In the genomic region with DNA sequence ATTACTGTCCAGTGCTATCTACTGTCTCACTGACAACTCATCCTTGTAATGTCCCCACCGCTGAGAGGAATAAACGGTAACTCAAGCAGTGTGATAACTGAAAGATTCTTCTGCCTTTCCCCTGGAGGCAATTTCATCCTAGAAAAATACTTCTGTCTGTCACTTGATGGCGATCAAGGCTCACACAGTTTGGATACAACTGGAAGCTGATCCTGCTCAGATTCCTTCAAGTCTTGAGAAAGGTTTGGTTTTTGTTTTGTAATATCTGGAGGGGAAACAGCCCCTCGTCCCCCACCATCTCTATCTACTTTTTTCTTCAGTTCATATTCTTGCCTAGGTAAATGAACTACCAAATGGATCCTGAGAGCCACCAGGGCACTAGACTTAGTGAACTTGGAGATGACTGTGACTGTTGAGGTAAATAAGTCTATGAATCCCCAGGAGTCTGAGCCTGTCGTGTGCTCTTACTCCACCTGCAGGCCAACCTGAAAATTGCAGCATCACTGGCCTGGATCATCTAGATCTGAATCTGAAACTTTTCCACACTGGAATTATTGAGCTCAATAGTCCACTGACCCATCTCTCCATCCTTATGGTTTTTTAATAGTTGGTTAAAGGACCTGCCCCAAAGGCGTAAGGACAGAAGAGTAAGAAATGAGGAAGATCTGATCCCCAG, we compare ENCODE assay signal across 9 mouse cellular contexts. TPM values are rescaled to one million over a fixed set of nuclear protein-coding genes. Genes with fewer than 3 reads are reported as not detected.
A peak's percentile ranks its signal among the peaks of the same experiment; 100 is the strongest.
DNase-seq lines count a peak whose midpoint lies in the region; ATAC-seq and TF ChIP-seq lines count a peak whose summit lies in the region.
"Had no signal": no experiment of that assay in that cellular context is flagged by ENCODE, and none has a peak within 500 bp of the region (broad histone marks: within the 10 kb centered on the region; RNA-seq: fewer than 3 reads in every experiment).

No protein-coding gene starts in this region.

- no peak overlapping the region for H3K4me2 ChIP-seq in forebrain, postnatal 0 days (ENCODE audit: low read depth)
- no peak overlapping the region for H3K4me2 ChIP-seq in forebrain, embryonic 12.5 days

- peak; percentile 57 for TF ChIP-seq CTCF in forebrain, postnatal 0 days (IDR thresholded peaks at IDR 0.05; ENCODE audit: low read depth)

- no peak overlapping the region for H3K4me3 ChIP-seq in forebrain, postnatal 0 days (ENCODE audit: low read depth, low read length)
- H3K4me3 ChIP-seq in forebrain, embryonic 12.5 days (replicated peaks), result no peak overlapping the region

- no peaks in the 10 kb centered on the region for H3K27me3 ChIP-seq in forebrain, postnatal 0 days (ENCODE audit: insufficient read depth, low read length)
- 0 out of 2 replicates have a peak, but pooled peaks cover 3% of the 10 kb centered on the region for H3K27me3 ChIP-seq in forebrain, embryonic 12.5 days

- H3K27ac ChIP-seq in forebrain, postnatal 0 days (ENCODE audit: low read depth, low read length), result no peak overlapping the region
- H3K27ac ChIP-seq in forebrain, embryonic 12.5 days, result no peak overlapping the region

- H3K36me3 ChIP-seq in forebrain, postnatal 0 days (ENCODE audit: insufficient read depth), result no peaks in the 10 kb centered on the region
- no peaks in the 10 kb centered on the region for H3K36me3 ChIP-seq in forebrain, embryonic 12.5 days (replicated peaks)

- H3K4me1 ChIP-seq in forebrain, postnatal 0 days (ENCODE audit: insufficient read depth), result peaks cover 4% of the 10 kb centered on the region; the same call in 1 of the 2 replicates
- H3K4me1 ChIP-seq in forebrain, embryonic 12.5 days, result no peaks in the 10 kb centered on the region

- no peaks in the 10 kb centered on the region for H3K9me3 ChIP-seq in forebrain, postnatal 0 days (ENCODE audit: low read length)
- no peaks in the 10 kb centered on the region for H3K9me3 ChIP-seq in forebrain, embryonic 12.5 days

- ATAC-seq in forebrain, postnatal 0 days, result peak; percentile 20; the same call in 1 of the 2 replicates
- no peak for ATAC-seq in forebrain, embryonic 12.5 days (ENCODE audit: low FRiP score)
- ATAC-seq in megakaryocyte progenitor cell, adult 5-6 weeks (replicated peaks; ENCODE audit: poor library complexity), result peak; percentile 78

- DNase-seq in forebrain, postnatal 0 days, result peak; percentile 65
- DNase-seq in right cerebral cortex, postnatal 14 days, result peak; percentile 28
- no peak for DNase-seq in right cerebral cortex, postnatal 36 days (ENCODE audit: low spot score in 2 of 2)
- peak; percentile 19 for DNase-seq in c-Kit-positive CD71-positive TER-119-positive erythroid progenitor cells, embryonic 14.5 days (ENCODE audit: low spot score)
- peak; percentile 54 for DNase-seq in kidney, postnatal 10 days
- DNase-seq in ovary, postnatal 10 days (ENCODE audit: low spot score), result no peak

- no peak overlapping the region for H3K9ac ChIP-seq in forebrain, postnatal 0 days
- H3K9ac ChIP-seq in forebrain, embryonic 12.5 days, result no peak overlapping the region

- 55% methylated on average over 6 of the region's 6 CpGs for WGBS in forebrain, postnatal 0 days
- WGBS in forebrain, embryonic 12.5 days, result 52% methylated on average over 6 of the region's 6 CpGs

RNA-seq across cellular contexts. Expression of a gene that starts 30.4 kb away (rescaled TPM):
- total RNA-seq in forebrain, postnatal 0 days (2014; rRNA removed), result 1.2 and 1.7 TPM in 2 replicates
- polyA plus RNA-seq in forebrain, postnatal 0 days (2015; fragmentation: Nextera tagmentation; extraction: Ambion mirVana), result 0.10 TPM in 1 of 2 replicates, not detected in the other
- 0.13 TPM in 1 of 2 replicates, not detected in the other for polyA plus RNA-seq in forebrain, embryonic 12.5 days (2016; fragmentation: Nextera tagmentation; extraction: Ambion mirVana)
- not detected in 2 replicates for total RNA-seq in megakaryocyte progenitor cell, adult 5-6 weeks (2015)
- total RNA-seq in megakaryocyte progenitor cell, adult 5-6 weeks (2017), result not detected in 2 replicates
- total RNA-seq: neutrophil, adult 5-6 weeks had no signal

Comparison
In these comparisons a context has a peak if more than half of its experiments do, and no peak if none do; other contexts are left out.
1. DNase-seq: peak in forebrain, postnatal 0 days (single experiment), right cerebral cortex, postnatal 14 days (single experiment), c-Kit-positive CD71-positive TER-119-positive erythroid progenitor cells, embryonic 14.5 days (single experiment) and kidney, postnatal 10 days (single experiment); none in right cerebral cortex, postnatal 36 days (0 of 2) and ovary, postnatal 10 days (single experiment).